Mouse (Mus musculus) stomach, adult 2 months (tissue): ENCODE measurements around the gene Ms4a14. TPM values are rescaled to one million over a fixed set of nuclear protein-coding genes. Genes with fewer than 3 reads are reported as not detected.

Source experiments
- polyA plus RNA-seq: library from polyadenylated mRNA; depleted of rRNA; stranded (reverse); fragments of >200 nt; gene quantifications from 2 replicates; pipeline ENCODE4 v1.2.3, GENCODE M21; 2012; rRNA removed

The Ms4a14 gene
- 0.01 and 0.10 TPM in 2 replicates for polyA plus RNA-seq

DNA sequence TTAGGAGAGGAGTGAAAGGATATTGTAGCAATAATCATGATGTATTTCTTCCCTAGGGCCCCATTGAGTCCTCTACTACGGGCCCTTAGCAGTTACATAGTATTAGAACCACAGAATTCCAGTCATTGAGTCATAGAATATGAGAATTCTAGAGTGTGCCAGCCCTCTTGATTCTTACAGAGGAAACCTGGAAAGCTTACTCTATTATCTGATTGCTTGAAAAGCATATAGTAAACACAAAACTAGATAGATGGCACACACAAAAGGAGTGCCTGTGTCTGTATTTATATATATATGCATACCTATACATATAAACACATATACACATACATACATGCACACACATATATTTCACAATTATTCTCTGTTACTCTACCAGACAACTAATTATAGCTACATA, at the start of gene Ms4a14:
Gene Ms4a14, minus strand, starts transcription at position 101 of the 400 bp plus-strand sequence.

DNA sequence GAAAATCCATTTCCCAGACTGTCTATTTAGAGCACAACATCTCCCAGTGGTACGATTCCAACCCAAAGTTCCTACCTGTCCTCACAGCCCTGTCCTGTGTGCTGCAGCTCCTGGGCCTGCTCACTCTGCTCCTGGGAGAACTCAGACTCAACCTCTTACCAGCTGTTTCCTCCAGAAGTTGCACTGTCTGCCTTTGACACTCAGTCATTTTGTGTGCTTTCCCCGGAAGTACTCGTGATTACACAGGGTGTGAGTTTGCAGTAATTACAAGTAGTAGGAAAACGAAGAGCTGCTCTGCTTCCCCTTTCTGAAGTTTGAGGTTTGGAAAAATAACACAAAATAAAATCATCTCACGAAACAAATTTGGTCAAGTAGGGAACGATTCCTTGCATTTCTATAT, 21.7 kb upstream of the Ms4a14 start, which contains the start of gene Ms4a7:
Gene Ms4a7, minus strand, starts transcription at position 215 of the 400 bp plus-strand sequence.

DNA sequence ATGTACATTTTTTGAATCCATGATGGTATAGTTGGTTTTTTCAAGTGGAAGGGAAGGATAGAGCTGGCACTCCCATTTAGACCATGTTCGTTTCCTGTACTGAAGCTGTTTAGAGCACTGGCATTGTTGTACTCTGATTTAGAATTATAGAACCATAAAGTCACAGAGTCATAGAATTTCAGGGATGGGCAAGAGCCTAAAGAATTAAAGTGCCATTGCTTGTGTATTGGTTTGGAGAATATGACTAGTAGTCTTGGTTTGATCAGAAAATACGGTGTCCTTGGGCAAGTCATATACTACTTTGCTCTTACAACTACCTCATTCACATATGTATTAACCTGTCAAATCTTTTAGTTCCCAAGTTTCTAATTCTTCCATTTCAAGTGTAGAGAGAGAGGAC, 30.5 kb downstream of the Ms4a14 start, which contains the start of gene Ms4a5:
Gene Ms4a5, minus strand, starts transcription at position 101 of the 400 bp plus-strand sequence.

DNA sequence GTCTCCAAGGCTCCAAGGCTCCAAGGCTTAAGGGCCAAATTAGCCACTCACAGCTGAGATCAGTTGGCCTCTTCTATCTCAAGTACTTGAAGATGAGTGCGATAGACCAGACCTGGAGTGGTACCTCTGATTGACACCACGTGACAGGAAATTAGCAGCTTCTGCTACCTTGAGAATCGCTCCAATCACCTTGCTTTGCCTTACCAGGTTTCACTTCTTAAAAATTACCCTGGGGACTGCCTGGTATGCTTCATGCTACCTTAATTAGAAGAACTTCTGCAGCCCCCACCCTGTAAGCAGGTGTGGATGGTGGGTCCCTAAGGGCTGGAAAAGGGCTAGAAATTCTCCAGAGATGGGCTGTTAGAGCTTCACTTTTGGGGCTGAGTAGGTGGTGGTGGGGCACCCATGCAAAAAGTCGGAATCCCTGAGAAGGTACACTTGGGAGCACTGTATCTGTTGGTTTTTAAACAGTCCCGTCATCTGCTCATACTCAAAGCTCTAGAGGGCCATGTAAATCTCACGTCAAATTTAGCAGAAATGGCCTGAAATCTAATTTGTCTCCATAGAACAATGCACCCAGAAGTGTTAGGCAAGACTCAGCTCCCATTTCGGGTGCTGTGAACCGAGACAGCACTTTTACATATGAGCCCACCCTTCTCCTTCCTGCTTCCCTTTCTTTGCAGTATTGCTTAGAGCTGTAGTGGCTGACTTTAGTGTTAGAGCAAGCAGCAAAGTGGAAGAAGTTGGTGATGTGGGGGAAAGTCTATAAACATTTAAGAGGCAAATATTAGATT, 48.0 kb downstream of the Ms4a14 start, which contains the start of gene Ms4a1:
Gene Ms4a1, minus strand, starts transcription at position 190 of the 794 bp plus-strand sequence.

Other genes starting within 250 kb of the Ms4a14 start
- 39.9 and 42.1 TPM in 2 replicates for gene Ms4a8a, start 233.4 kb downstream of the Ms4a14 start, polyA plus RNA-seq
- gene 1700017D01Rik, start 183.6 kb downstream of the Ms4a14 start, polyA plus RNA-seq: not detected in 2 replicates
- not detected in 2 replicates for gene 1700025F22Rik, start 149.1 kb downstream of the Ms4a14 start, polyA plus RNA-seq
- gene Ms4a13, start 117.7 kb downstream of the Ms4a14 start, polyA plus RNA-seq: not detected in 2 replicates
- 0.12 TPM in 1 of 2 replicates, not detected in the other for gene Ms4a12, start 82.0 kb downstream of the Ms4a14 start, polyA plus RNA-seq
- gene Ms4a1, start 48.2 kb downstream of the Ms4a14 start, polyA plus RNA-seq: not detected in 2 replicates
- gene Ms4a5, start 30.6 kb downstream of the Ms4a14 start, polyA plus RNA-seq: not detected in 2 replicates
- 0.42 TPM in 2 replicates for gene Ms4a7, start 21.7 kb upstream of the Ms4a14 start, polyA plus RNA-seq
- gene Ms4a4a, start 61.1 kb upstream of the Ms4a14 start, polyA plus RNA-seq: 0.15 TPM in 1 of 2 replicates, not detected in the other
- gene Ms4a4c, start 90.3 kb upstream of the Ms4a14 start, polyA plus RNA-seq: 0.12 TPM in 1 of 2 replicates, not detected in the other
- 0.02 and 0.06 TPM in 2 replicates for gene Ms4a4b, start 129.1 kb upstream of the Ms4a14 start, polyA plus RNA-seq
- gene Ms4a6c, start 154.9 kb upstream of the Ms4a14 start, polyA plus RNA-seq: 0.50 and 0.77 TPM in 2 replicates
- 0.10 TPM in 1 of 2 replicates, not detected in the other for gene Gm8369, start 171.5 kb upstream of the Ms4a14 start, polyA plus RNA-seq
- 0.23 and 0.65 TPM in 2 replicates for gene Ms4a6b, start 202.1 kb upstream of the Ms4a14 start, polyA plus RNA-seq
- gene Ms4a4d, start 222.3 kb upstream of the Ms4a14 start, polyA plus RNA-seq: 7.7 and 10.7 TPM in 2 replicates